Mouse (Mus musculus) adrenal gland, postnatal 25 days (tissue): ENCODE data around the gene Psors1c2. TPM values are rescaled to one million over a fixed set of nuclear protein-coding genes. Genes with fewer than 3 reads are reported as not detected.
A peak's percentile ranks its signal among the peaks of the same experiment; 100 is the strongest.

ENCODE experiments used
- DNase-seq: peaks from one replicate; pipeline ENCODE4 v3.0.0; 2021; ENCODE audit warnings: mixed read lengths
- total RNA-seq: library from RNA; stranded (reverse); gene quantifications from 2 replicates; pipeline ENCODE4 v1.2.3, GENCODE M21; 2021

Gene Psors1c2
- total RNA-seq, 1 experiment from 2014 or later = not detected

DNA sequence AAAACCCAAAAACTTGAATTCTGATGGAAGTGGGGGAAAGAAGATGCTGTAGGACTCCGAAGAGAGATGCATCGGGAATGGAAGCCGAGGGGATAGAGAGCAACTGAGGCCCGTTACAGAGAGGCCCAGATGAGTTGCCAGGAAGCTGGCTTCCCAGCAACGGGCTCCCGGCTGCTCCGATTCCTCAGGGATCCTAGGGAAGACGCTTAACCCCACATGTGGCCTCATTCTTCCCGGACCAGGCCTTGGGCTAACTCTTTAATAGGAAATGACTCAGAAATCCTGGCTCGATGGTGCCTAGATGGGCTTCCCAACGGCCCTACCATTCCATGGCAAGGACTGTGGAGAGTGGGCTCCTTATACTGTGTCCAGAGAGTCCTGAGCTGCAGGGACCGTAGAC is 15.5 kb upstream of the Psors1c2 start:
- DNase-seq = no peak

DNA sequence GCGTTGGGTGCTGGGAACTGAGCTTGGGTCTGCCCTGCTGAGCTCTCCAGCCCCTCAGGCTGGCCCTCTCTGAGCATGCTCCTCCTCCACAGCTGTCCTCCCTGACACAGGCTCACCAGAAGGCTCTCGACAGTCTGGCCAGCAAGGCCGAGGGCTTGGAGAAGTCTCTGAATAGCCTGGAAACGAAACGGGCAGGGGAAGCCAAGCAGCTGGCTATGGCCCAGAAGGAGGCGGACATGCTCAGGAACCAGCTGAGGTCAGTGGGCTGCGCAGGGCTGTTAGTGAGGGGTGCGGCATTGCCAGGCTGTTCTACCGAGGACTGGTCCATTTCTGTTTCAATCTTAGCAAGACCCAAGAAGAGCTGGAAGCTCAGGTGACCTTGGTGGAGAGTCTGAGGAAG is 8.6 kb upstream of the Psors1c2 start:
- no peak for DNase-seq

DNA sequence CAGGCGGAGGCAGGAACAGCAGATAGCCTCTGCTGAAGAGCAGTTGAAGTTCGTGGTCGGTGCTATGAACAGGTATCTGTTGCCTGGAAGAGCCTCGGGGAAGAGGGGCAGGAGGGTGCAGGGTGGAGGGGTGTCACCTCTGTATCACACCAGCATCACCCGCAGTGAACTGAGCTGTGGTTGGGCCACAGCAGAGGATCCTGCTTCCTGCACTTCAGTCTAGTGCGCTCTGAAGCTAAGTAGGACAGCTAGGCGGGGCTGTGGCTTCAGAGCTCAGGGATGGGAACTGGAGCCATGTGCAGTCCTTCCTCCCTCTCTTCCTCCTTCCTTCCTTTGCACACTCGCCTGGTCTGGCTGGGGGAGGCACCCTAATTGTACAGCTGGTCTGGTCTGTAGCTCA is 6.4 kb upstream of the Psors1c2 start:
- no peak for DNase-seq

DNA sequence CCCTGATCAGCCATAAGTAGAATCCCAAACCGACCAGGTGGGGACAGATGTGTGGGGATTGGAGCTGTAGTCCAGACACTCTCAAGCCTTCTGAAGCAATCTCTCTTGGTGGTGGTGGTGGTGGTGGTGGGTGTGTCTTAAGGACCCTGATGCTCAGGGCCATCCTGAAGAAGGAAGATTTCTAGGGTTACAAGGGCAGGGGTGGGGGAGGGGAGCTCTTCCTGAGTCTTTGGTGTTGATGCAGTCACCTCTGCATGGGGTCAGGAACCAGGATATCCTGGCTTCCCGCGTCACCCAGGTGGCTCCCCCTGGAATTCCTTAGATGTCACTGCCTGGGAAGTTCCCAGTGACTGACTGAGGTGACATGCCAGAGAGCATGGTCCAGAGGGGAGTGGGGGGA is 641 bp upstream of the Psors1c2 start:
- DNase-seq = no peak

DNA sequence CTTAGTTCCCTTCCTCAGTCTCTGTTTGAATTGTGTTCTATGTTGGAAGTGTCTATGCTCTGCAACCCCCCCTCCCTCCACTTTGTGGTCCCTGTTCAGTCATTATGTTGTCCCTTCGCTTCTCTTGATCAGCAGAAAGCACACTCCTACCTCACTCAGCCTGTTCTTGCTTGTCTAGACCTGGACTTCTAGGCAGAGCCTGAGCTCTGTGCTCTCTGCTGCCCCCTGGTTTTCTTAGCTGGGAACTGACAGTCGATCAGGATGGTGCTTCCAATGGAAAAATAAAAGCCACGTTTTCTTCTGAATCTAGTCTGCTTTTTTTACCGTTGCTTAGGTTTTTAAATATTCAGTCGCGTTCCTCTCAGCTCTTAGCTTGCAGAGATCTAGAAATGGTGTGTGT is 1.3 kb downstream of the Psors1c2 start:
- peak; percentile 75 for DNase-seq

DNA sequence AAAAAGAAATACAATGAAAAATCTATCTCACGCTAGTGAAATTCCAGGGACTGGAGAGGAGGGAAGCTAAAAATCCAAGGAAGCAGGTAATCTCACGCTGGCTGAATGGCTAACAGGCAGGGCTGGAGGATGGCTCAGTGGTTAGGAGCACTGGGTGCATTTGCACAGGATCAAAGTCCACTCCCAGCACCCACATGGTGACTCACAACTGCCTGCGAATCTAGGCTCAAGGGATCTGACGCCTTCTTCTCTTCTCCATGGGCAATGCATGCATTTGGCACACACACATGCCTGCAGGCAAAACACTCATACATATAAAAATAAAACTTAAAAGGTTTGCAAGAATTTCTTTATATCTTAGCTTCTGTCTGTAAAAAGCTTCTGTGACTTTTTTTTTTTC is 4.4 kb downstream of the Psors1c2 start:
- DNase-seq = no peak

DNA sequence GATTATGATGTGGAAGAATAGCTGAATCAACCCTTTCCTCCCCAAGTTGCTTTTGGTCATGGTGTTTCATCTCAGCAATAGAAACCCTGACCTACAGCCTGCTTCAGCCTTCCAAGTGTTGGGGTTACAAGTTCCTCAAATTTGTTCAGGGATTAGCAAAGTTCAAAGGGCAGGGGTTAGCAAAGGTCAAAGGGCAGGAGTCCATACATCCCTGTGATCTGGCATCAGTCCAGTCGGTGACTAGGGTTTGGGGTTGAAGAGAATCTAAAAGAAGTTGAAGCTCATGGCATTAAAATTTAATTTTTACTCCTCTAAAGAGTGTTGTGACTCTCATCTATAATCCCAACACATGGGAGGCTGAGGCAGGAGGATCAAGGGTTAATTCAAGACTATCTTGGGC is 5.5 kb downstream of the Psors1c2 start:
- DNase-seq = no peak

DNA sequence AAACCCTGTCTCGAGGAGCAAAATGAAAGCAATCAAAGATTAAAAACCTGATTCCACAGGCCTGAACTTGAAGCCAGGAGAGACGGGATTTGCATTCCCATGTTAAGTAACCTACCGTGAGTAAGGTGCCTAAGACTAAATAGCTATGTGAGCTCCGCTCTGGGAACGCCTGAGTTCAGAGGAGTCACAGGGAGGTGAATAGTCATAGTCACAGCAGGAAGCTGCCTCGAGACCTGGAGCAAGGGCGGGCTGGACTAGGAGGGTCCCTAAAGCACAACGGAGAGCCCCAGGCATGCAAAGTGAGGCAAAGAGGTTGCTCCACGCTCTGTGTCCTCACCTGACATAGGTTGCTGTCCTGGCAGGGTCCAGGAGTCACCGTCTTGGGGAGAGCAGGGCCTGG is 6.5 kb downstream of the Psors1c2 start:
- no peak for DNase-seq

DNA sequence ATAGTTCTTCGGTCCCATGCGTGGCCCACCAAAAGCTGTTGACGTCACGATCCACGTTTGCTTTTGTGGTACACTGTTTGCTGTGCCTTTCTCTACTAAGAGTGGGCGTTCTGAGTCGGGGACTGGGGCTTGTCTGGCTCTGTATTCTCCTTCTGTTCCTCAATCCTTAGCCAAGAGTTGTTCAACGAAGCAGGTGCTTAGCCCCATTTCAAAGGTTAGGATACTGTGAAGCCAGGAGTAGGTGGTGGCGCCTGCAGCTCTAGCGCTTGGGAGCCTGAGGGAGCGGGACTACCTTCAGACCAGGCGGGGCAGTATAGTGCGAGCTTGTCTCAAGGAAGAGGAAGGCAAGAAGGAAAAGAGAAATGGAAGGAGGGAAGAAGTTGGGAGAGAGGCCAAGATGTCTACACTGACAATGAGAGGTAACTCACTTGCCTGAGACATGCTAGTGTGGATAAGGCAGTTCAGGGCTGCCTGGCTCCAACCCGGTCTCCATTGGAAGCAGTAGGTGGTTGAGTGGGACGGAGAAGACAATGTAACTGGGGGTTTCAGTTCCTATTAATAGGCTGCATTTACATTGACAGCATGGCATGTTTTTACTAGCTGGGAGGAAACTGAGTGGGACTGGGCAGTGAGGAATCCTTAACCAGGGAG is 9.9 kb downstream of the Psors1c2 start:
- DNase-seq = no peak

DNA sequence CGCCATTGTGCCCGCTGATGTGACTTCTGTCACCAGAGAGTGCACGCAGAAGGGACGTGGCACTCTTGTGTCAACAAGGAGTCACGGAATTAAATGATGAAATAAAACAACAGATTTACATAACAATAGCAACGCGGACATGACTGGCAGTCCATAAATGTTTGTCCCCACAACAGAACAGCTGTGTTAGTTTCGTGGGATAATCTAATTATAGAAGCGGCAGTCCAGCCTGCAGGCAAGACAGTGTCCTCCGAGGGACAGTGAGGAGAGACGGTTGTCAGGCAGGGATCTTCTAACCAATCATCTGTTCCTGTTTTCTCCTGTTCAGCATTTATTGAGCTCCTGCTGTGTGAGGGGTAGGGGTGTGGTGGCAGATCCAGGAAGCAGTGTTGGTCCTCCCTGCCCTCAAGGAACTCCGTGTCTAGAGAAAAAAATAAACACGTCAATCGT is 10.4 kb downstream of the Psors1c2 start:
- DNase-seq = no peak

DNA sequence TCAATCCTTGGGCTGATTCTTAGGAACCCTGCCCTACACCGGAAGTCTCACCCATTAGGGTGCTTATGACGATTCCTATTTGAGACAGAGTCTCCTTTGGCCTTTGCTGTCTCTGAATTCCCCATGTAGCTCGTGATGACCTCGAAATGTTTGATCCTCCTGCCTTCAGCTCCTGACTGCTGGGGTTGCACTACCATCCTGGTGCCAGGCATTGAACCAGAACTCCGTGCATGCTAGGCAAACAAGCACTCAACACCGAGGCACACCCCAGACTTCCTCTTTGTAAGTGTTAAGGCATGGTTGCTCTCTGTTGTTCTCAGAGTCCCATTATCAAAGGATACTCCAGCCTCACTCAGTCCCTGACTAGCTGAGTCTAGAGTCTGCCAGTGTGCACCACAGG is 11.0 kb downstream of the Psors1c2 start:
- DNase-seq = no peak

DNA sequence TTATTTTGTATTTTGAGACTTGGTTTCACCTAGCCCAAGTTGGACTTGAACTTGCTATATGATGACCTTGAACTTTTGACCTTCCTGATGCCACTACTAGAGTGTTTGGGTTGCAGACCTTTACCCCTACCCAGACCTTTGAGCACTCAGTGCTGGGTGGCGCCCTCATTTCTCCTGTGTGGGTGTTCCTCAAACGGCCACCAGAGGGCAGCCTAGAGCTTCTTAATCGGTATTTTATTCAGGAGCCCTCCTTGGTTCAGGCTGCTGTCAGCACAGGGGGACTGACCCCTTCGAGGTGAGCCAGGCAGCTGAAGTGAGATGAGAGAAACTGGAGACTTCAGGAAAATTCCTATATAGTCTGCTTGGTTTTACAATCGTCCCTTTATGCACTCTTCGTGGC is 11.7 kb downstream of the Psors1c2 start:
- DNase-seq = peak; percentile 52

DNA sequence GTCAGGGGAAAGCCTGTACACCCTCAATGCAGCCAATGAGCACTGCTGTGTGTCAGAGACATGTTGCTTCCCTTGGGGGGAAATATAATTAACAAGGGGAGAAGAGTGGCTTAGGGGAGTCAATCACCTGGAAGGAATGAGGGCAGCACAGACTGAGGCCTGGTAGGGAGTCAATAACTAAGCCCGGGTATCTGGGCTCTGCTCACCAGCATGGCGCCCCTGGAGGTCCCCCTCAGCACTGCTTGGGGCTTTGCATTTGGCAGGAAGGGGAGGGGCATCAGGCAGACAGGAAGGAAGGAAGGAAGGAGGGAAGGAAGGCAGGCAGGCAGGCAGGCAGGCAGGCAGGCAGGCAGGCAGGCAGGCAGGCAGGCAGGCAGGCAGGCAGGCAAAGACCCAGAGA is 14.5 kb downstream of the Psors1c2 start:
- DNase-seq = no peak

DNA sequence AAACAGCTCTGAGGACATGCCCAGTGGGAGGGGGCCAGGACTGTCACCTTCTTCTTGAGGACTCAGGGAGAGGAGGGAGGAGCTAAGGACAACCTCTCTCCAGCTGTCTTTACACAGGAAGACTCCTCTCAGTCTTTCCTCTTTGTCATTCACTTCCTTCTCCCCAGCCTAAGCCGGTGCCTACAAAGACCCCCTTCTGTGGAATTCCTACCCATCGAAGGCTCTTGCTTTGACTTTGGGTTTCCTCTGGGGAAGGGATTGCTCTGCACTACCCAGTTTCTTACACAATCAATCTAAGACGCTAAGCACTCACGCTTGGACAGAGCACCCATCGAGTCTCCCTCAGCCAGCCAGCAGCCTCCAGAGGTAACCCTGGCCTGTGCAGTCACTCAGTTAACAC is 15.6 kb downstream of the Psors1c2 start:
- DNase-seq = no peak

DNA sequence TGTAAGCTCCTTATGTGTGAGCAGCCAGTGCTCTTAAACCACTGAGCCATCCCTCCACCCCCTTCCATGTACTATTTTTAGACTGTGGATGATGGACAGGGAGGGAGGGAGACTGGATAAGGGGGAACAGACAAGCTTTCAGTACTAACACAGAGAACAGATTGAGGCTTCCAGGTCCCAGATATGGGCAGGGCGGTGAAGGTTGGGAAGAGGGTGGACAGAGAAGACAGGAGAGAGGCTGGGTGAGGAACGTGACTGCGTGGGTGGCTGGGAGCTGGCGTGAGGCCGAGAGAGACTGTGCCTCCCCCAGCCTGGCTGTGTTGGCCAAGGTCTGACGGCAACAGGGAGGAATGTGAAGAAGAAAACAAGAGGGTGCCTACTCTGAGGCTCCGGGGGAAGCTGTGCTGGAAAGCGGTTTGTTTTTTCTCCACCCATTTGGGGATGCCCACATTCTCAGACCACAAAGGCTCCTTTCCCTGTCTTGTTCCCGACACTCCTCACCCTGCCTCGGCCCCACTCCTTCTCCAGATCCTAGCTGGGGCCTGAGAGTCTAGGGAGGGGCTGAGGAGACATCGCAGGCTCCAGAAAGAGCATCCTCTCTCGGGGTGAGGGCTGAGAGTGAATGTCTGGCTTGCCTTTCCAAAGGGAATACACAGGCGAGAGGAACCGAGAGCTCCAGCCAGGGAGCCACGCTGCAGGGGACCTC is 16.6 kb downstream of the Psors1c2 start:
- peak; percentile 85 for DNase-seq

DNA sequence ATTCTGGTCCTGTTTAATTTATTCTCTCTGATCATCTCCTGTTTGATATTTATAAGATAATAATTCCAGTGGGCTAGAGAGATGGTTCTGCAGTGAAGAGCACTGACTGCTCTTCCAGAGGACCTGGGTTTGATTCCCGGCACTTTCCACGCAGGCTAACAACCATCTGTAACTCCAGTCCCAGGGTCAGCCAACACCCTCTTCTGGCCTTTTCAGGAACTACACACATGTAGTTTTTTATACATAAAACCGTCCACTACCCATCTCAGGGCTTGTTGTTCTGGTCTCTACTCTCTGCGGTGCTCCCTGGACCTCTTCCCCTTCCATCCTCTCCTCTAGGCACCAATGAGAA is 17.1 kb downstream of the Psors1c2 start:
- no peak for DNase-seq

DNA sequence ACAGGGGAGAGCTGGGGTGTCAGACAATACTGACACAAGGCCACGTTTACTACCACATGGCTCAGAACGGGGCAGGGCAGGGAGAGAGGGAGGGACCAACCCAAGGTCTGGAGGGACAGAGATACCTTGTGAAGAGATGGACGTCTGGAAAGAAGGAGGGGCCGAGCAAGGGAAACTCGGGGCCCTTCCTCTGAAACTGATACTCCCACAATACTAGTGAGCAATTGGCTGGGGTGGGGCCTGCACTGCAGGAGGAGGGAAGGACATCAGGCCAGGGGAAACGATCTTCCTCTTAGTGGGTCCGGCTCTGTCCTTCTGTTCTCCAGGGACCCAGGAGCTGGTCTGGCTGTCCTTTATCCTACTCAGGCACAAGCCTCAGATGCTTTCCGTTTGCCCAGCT is 17.9 kb downstream of the Psors1c2 start:
- no peak for DNase-seq

DNA sequence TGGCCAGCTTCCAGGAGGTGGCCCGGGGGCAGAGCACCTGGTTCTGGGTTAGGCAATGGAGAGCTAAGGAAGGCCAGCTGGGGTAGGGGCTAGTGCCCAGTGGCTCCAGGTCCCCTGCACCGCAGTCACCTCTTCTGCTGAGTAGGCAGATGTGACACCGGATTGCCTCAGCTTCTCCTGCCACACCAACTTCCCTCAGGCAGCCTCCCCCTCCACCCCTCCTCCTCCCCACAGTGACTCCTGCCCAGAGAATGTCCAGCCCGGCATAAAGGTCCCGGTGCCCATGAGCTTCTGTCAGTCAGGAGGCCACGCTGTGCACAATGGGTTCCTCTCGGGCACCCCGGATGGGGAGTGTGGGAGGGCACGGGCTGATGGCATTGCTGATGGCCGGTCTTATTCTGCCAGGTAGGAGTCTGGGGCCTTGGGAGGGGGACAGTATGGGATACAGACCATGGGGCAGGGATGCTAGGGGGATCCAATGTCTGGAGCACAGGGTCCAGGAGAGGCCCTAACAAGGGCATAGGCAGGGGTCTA is 18.9 kb downstream of the Psors1c2 start, which contains the start of gene Cdsn:
Gene Cdsn, plus strand, starts transcription at position 248 of the 534 bp plus-strand sequence.
- DNase-seq = peak; percentile 35

DNA sequence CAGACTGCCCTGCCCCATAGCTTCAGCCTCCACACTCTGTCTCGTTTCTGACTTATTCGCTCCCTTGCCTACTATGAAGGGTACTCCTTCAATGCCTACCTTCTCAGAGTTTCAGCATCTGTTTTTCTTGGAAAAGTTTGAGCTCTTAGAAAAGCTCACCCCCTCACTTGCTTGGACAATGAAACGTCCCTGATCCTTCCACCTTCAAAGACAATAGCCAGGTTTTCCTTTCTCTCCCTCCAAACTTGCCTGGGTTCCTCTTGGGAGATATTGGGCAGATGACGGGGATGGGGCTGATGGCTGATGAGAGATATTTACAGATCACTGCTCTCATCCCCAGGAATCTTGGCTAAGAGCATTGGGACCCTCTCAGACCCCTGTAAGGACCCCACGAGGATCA is 21.3 kb downstream of the Psors1c2 start:
- DNase-seq = no peak

DNA sequence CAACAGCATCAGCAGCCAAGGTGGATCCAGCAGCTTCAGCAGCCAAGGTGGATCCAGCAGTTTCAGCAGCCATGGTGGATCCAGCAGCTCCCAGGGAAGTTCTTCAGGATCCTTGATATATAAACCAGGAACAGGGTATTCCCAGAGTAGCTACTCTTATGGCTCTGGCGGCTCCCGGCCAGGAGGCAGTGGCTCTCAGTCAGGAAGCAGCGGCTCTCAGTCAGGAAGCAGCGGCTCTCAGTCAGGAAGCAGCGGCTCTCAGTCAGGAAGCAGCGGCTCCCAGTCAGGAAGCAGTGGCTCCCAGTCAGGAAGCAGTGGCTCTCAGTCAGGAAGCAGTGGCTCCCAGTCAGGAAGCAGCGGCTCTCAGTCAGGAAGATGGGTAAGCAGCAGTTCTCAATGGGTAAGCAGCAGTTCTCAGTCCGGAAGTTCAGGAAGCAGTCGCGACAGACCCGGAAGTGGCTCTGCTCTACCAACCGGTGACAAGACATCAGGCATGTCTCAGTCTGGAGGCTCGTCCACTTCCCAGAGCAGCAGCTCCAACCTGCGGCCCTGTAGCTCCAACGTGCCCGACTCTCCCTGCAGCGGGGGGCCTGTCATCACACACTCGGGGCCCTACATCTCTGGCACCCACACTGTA is 21.9 kb downstream of the Psors1c2 start:
- DNase-seq = no peak

DNA sequence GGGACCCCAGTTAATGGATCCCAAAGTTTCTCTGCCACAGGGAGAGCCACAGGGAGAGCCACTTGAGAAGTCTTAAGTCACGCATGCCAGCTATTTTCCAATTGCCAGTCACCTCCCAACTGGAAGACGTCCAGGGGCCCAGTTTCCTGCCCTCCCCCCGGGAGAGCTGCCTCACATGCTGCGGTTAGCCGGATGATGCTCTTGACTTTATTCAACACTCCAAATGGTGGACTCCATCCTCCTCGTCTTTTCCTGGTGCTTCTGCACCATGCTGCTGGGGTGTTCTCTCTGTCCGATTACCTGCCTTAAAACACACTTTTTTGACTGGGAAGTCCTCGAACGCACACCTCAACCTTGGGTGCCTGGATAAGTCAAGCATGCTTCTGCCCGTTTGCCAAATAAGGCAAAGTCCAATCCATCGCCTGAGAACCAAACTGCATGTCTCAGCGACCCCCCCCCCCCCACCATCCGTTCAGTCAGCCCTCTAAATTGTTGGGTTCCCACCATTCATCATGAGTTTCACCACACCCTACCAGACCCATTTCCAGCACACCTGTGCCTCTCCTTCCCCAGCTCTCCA is 23.3 kb downstream of the Psors1c2 start:
- no peak for DNase-seq

DNA sequence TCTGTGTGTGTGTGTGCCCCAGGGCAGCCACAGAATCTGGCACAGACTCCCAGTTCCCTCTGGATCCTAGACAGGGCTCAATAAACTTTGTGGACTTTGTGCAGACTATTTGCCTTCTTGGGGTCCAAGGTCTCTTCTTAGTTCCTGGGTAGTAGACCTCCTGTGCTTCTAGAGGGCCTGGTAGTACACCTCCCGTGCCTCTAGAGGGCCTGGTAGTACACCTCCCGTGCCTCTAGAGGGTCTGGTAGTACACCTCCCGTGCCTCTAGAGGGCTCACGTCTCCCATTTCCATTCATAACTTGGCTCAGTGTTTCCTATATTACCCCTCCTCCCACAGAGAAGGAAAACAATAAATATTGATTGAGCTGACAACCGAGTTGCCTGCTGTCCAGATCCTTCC is 23.8 kb downstream of the Psors1c2 start:
- peak; percentile 49 for DNase-seq

DNA sequence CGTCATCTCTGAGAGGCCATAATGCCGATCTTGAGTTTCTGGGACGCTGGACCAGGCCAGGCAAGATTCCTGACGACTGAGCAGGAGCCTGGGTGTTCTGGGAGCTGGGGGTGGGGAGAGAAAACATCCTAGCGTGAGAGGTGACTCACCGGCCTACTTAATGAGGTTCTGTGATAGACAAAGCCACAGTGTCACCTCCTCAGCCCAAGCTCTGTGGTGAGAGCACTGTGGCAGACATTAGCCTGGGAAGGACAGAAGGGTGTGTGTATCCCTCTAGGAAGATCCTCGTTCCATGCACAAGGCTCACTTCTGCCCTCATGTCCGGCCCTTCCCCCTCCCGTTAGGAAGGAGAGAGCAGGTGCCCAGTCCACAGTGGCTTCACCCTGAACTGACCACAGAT is 24.4 kb downstream of the Psors1c2 start:
- no peak for DNase-seq
